Mouse (Mus musculus): ENCODE data around the gene Abcg4. TPM values are rescaled to one million over a fixed set of nuclear protein-coding genes. Genes with fewer than 3 reads are reported as not detected.
"Not testable (repeated sequence)": the region's sequence is repeated elsewhere in the genome, so short reads cannot be mapped to it uniquely, and the experiment has no call there.

Gene Abcg4
- total RNA-seq, 2 experiments from 2014 or later: 73.5 to 76.2 TPM

- peak; percentile 82 to 90 for DNase-seq (ENCODE audit: low spot score in 2 of 2)
Measured at GRCm38 (mm10) chr9:44319887-44320798, 31.7 kb upstream of the Abcg4 start, which contains the start of gene C2cd2l. Gene C2cd2l (minus strand): TSS chr9:44320285.

- peak; percentile 28 to 60 for DNase-seq (ENCODE audit: low spot score in 2 of 2)
Measured at GRCm38 (mm10) chr9:44319105-44319886, 30.9 kb upstream of the Abcg4 start.

- no peak for DNase-seq (ENCODE audit: low spot score in 2 of 2)
Measured at GRCm38 (mm10) chr9:44318826-44319095, 30.3 kb upstream of the Abcg4 start.

GRCm38 (mm10) chr9:44318076-44318825 is 29.8 kb upstream of the Abcg4 start:
- DNase-seq (ENCODE audit: low spot score in 2 of 2): no peak

GRCm38 (mm10) chr9:44317452-44317851 is 29.0 kb upstream of the Abcg4 start:
- no peak for DNase-seq (ENCODE audit: low spot score in 2 of 2)

GRCm38 (mm10) chr9:44314910-44315309 is 26.5 kb upstream of the Abcg4 start:
- no peak for DNase-seq (ENCODE audit: low spot score in 2 of 2)

GRCm38 (mm10) chr9:44314257-44314547 is 25.8 kb upstream of the Abcg4 start:
- no peak for DNase-seq (ENCODE audit: low spot score in 2 of 2)

- DNase-seq (ENCODE audit: low spot score in 2 of 2): peak; percentile 67 to 77
Measured at GRCm38 (mm10) chr9:44313476-44314256, 25.3 kb upstream of the Abcg4 start.

GRCm38 (mm10) chr9:44311136-44312134 is 23.0 kb upstream of the Abcg4 start:
- DNase-seq (ENCODE audit: low spot score in 2 of 2): no peak

GRCm38 (mm10) chr9:44310750-44311135 is 22.3 kb upstream of the Abcg4 start:
- no peak for DNase-seq (ENCODE audit: low spot score in 2 of 2)

GRCm38 (mm10) chr9:44309756-44310155 is 21.3 kb upstream of the Abcg4 start:
- DNase-seq (ENCODE audit: low spot score in 2 of 2): no peak

- no peak for DNase-seq (ENCODE audit: low spot score in 2 of 2)
Measured at GRCm38 (mm10) chr9:44307248-44307647, 18.8 kb upstream of the Abcg4 start.

- no peak for DNase-seq (ENCODE audit: low spot score in 2 of 2)
Measured at GRCm38 (mm10) chr9:44306532-44306931, 18.1 kb upstream of the Abcg4 start.

GRCm38 (mm10) chr9:44305466-44306079 is 17.2 kb upstream of the Abcg4 start, which contains the start of gene Hinfp:
Gene Hinfp (minus strand): TSS chr9:44305671.
- DNase-seq (ENCODE audit: low spot score in 2 of 2): peak; percentile 97 to 98

GRCm38 (mm10) chr9:44300001-44300400 is 11.6 kb upstream of the Abcg4 start:
- DNase-seq (ENCODE audit: low spot score in 2 of 2): not testable (repeated sequence)

- peak in 1 of 2 experiments; percentile 41 for DNase-seq (ENCODE audit: low spot score in 2 of 2)
Measured at GRCm38 (mm10) chr9:44292490-44292889, 4.1 kb upstream of the Abcg4 start.

- no peak for DNase-seq (ENCODE audit: low spot score in 2 of 2)
Measured at GRCm38 (mm10) chr9:44288959-44289291, 510 bp upstream of the Abcg4 start.

GRCm38 (mm10) chr9:44287401-44288075 is 877 bp downstream of the Abcg4 start:
- peak; percentile 47 to 56 for DNase-seq (ENCODE audit: low spot score in 2 of 2)

- DNase-seq (ENCODE audit: low spot score in 2 of 2): no peak
Measured at GRCm38 (mm10) chr9:44287003-44287400, 1.4 kb downstream of the Abcg4 start.

Measured in layer of hippocampus, postnatal 10 days (tissue).